Mouse (Mus musculus) urinary bladder, postnatal 25 days (tissue): ENCODE measurements around the gene 3110082I17Rik.

Experiments
- DNase-seq: peaks from one replicate; pipeline ENCODE4 v3.0.0; 2022; ENCODE audit warnings: low spot score

The 3110082I17Rik gene

GRCm38 (mm10) chr5:139460384-139461067, at the start of gene 3110082I17Rik:
3110082I17Rik (minus strand) TSS chr5:139460527.
- DNase-seq = peak; percentile 99

DNA sequence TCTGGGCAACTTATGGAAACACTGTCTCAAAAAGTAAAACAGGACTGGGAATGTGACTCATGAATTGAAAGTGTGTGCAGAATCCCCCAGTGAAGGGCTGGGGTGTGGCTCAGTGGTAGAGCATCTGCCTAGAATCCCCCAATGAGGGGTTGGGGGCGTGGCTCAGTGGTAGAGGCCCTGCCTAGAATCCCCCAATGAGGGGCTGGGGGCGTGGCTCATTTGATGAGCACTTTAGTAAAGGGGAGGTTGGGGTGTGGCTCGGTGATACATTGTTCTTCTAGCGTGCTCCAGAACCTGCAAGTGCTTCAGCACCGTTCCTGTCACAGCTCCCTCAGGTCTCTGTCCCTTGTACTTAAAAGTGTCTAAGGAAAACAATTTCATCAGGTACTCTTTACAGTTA, 45.9 kb upstream of the 3110082I17Rik start:
- DNase-seq = no peak

- peak; percentile 85 for DNase-seq
These were observed 44.8 kb upstream of the 3110082I17Rik start for GRCm38 (mm10) chr5:139505073-139505606.

DNA sequence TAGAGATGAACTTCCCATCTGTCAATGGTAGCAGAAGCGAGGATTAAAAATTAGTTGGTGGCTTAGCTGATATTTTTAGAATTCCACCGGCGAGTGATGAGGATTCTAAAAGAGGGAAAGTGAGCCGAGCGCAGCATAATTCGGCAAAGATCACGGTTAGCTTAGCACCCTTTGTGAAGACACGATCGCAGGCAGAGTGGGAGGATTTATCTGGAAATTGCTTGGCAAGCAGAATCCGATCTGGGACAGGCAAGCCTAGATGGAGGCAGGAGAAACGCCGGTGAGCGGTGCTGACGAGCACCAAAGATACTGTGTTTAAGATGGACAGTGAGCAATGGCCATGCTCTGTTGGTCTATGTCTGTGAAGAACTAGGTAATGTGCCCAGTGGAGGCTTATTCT, 42.0 kb upstream of the 3110082I17Rik start:
- no peak for DNase-seq

- DNase-seq = no peak
These were observed 38.5 kb upstream of the 3110082I17Rik start for GRCm38 (mm10) chr5:139498791-139499190.

DNA sequence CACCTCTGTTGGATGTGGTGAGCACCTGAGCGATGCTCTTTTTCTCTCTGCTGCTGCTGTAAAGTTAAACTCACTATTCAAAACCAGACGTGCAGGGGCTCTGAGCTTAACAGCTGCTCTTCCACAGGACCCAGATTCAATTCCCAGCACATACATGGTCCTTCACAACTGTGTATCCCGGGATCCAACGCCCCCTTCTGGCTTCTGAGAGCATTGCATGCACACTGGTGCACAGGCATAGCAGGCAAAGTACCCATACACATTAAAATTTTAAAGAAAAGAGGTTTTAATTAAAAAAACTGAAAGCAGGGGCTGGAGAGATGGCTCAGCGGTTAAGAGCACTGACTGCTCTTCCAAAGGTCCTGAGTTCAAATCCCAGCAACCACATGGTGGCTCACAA, 36.6 kb upstream of the 3110082I17Rik start:
- no peak for DNase-seq

- no peak for DNase-seq
These were observed 34.8 kb upstream of the 3110082I17Rik start for GRCm38 (mm10) chr5:139495019-139495669.

DNA sequence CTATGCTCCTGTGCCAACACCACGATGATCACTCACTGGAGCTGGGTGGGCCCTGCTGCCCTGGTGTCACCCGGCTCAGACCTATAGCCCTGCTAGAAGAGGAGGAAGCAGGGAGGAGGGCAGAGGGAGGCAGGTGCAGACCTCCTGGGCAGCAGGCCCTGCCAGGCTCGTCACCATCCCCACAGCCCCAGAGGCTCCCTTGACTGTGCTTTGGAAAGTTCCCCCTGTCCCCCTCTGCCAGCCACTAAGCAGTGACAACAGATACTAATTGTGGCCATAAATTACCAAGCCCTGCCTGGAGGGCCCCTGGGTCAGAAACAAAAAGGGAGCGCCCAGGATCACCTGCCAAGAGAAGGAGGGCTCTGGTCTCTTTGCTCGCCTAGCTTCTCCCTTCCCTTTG, 33.4 kb upstream of the 3110082I17Rik start:
- DNase-seq = no peak

- DNase-seq = no peak
These were observed 31.0 kb upstream of the 3110082I17Rik start for GRCm38 (mm10) chr5:139491348-139491747.

GRCm38 (mm10) chr5:139490131-139490530, 29.8 kb upstream of the 3110082I17Rik start:
- no peak for DNase-seq

DNA sequence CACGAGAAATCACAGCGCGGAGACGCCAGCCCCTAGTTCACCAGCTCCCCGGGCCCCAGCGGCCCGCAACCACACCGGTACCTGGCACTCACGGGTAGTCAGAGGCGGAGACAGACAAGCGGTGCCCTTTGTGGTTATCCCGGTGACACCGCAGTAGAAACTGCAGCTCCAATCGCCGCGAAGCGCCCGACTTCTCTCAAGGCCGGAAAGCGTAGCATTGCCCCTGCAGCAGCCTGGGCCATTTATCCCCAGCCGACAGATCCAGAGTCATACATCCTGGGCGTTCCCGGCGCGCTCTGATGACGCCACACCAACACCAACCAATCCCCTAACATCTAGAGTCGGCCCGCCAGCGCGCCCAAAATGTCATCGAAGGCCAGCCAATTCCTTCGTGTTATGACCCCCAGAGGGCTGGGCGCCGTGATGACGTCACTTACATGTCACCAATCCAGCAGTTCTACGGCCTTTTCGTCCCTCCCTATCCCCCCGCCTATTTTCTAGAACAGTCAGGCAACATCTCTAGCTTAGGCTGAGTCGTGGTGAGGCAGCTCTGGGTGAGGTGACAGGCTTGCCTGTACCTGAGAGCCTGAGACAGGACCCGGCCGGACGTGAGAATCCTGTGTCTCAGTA, 24.0 kb upstream of the 3110082I17Rik start, which contains the start of gene Zfand2a:
TSS of gene Zfand2a (minus strand) at position 365 of the 630 bp plus-strand sequence.
- DNase-seq = peak; percentile 98

DNA sequence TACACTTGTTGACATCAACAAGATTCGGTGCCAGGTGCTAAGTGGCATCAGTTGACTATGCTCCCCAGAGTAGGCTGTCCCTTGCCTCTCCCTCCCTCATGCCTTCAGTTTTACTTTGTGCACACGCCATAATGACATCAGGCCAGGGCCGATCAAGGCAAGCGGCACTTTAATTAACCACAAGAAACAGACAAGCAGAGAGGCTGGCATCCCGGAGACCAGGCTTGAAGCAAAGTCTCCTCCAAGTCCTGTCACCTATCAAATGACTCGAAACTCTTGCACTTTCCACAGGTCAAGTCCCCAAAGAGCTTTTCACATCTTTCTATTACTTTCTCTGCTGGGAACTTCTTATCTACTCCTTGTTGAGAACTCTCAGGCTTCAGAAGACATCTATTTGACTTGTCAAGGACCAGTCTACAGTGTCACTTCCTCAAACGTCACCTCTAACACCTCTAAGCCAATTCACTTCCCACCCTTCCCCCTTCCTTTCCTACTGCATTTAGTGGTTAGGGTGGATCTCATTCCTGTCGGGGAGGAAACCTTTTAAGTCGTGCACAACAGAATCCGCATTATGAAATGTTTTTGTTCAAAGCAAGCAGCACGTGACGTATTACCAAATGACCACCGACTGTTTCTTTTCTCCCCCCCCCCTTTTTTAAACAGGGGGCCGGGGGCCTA, 23.0 kb upstream of the 3110082I17Rik start:
- no peak for DNase-seq

- DNase-seq = no peak
These were observed 20.1 kb upstream of the 3110082I17Rik start for GRCm38 (mm10) chr5:139480406-139480805.

GRCm38 (mm10) chr5:139479088-139479487, 18.8 kb upstream of the 3110082I17Rik start:
- peak; percentile 36 for DNase-seq

DNA sequence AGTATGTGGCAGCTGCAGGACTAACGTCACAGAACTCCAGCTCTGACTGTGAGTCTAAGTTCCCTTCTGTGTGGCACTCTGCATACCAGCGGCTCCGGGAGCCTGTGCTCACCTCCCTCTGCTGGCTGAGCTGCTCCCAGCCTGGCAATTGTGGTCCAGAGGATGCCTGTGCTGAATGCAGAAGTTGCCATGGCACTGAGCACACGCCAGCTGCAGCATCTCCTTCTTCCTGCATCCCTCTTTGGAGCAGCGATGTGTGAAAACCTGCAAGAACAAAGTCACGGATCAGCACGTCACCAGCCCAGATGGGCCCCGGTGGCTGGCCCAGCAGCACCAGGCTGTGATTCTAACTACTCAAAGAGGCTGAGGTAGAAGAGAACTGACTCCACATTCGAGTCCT, 14.4 kb upstream of the 3110082I17Rik start:
- DNase-seq = no peak

DNA sequence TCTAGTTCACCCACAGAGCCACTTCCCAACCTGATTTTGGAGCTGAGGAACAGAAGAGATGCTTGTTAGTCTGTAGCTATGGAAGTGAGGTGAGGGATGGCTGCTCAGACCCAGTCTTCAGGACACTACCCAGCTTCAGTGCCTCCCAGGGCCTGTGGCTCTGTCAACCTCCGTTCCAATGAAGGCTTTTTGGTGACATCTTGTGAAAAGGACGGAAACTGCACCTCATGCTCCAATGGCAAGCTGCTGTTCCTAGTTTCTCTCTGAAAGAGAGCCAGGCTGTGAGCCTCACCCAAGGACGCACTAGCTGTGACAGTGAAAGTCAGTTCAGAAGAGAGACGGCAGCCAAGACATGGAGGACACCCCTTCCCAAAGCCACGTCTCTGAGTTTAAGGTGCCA, 7.7 kb upstream of the 3110082I17Rik start:
- no peak for DNase-seq

DNA sequence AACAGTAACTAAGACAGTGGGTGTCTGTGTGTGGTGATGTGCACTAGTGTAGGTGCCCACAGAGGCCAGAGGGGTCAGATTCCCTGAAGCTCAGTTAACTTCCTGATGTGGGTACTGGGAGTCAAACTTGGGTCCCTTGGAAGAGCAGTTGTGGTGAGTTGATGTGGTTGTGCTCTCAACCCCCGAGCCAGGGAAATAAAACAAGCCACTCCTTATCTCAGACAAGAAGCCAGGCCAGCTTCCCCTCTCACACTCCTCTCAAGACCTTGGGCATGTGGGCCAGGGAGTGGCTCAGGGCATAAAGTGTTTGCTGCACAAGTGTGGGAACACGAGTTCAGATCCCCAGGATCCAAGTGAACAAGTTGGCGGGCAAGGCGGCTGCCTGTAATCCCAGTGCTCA, 6.5 kb upstream of the 3110082I17Rik start:
- DNase-seq = no peak

DNA sequence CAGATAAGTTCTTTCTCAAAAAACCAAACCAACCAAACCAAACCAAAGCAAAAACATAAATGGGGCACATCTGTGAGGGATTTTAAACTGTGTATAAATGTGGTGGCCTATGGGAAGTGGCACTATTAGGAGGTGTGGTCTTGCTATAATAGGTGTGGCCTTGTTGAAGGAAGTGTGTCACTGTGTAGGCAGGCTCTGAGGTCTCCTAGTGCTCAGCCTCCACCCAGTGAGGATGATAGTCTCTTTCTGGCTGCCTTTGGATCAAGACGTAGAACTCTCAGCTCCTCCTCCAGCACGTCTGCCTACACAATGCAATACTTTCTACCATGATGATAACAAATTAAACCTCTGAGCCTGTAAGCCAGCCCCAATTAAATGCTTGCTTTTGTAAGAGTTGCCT, 6.0 kb upstream of the 3110082I17Rik start:
- no peak for DNase-seq

DNA sequence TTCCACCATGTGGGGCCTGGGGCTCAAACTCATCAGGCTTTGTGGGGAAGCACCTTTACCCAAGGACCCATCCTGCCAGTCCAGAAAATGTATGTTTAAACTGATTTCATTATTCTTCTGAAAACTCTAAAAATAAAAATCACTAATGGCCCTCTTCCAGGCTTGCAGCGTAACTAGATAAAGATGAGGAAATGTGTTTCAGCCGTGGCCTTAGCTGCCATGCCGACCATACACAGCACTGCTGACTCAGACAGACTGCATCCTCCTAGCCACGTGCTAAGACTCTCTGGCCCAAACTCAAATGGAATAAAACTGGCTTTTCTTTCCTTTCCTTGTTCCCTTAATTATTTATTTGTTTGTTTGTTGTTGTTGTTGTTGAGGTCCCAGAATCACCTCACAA, 4.5 kb upstream of the 3110082I17Rik start:
- DNase-seq = no peak

DNA sequence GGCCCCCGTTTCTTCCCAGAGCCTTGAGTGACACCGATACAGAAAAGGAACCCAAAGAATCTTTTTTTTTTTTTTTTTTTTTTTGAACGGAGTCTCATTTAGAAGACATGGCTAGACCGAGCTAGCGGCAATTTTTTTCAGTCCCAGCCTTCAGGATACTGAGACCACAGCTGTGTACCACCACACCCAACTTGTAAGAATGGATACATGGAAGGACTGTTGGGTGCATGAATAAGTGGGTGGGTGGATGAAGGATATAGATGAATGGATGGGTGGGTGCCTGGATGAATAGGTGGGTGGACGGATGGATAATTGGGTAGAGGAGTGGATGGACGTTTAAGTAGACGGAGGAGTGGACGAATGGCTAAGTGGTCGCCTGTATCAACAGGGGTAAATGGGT, 389 bp downstream of the 3110082I17Rik start:
- DNase-seq = no peak

- DNase-seq = no peak
These were observed 3.1 kb downstream of the 3110082I17Rik start for GRCm38 (mm10) chr5:139457241-139457640.

GRCm38 (mm10) chr5:139455166-139455565, 5.2 kb downstream of the 3110082I17Rik start:
- DNase-seq = no peak
